In the genomic region with DNA sequence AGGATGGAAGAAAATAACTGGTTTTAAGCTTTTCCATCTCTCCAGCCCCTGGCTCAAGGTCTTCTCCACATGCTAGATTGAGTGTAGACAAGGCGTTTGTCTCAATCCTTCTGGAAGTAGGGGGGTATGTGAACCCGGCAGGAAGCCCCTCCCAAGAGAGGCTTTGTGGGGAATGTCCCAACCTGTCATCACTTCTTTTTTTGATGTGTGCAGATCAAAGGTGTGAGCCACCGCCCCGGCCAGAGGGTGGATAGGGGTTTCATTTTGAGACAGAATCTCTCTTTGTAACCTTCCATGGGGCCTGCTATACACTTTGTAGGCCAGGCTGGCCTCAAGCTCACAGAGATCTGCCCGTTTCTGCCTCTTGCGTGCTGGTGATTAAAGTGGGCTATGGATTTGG, we compare ENCODE assay signal across 11 mouse cellular contexts. TPM values are rescaled to one million over a fixed set of nuclear protein-coding genes. Genes with fewer than 3 reads are reported as not detected.
DNase-seq lines count a peak whose midpoint lies in the region; ATAC-seq and TF ChIP-seq lines count a peak whose summit lies in the region.
"Had no signal": no experiment of that assay in that cellular context is flagged by ENCODE, and none has a peak within 500 bp of the region (broad histone marks: within the 10 kb centered on the region; RNA-seq: fewer than 3 reads in every experiment).

No protein-coding gene starts in this region.

- no peak overlapping the region; the same call in 1 of the 2 replicates for H3K27ac ChIP-seq in heart, embryonic 10.5 days
- H3K27ac ChIP-seq in thymus, adult 2 months (ENCODE audit: control insufficient read depth, insufficient read depth, low read length) = no peak overlapping the region
- H3K27ac ChIP-seq in liver, postnatal 0 days (ENCODE audit: low read depth) = peak overlapping the region; percentile 99

- H3K36me3 ChIP-seq in heart, embryonic 10.5 days = peaks cover 11% of the 10 kb centered on the region
- no peaks in the 10 kb centered on the region for H3K36me3 ChIP-seq in thymus, adult 2 months (ENCODE audit: control insufficient read depth, insufficient read depth, low read length)
- H3K36me3 ChIP-seq in liver, postnatal 0 days (replicated peaks; ENCODE audit: insufficient read depth, low read length) = no peaks in the 10 kb centered on the region
- H3K36me3 ChIP-seq: hindbrain, embryonic 15.5 days had no signal

- no peaks in the 10 kb centered on the region for H3K9me3 ChIP-seq in heart, embryonic 10.5 days
- H3K9me3 ChIP-seq in liver, postnatal 0 days (ENCODE audit: low read length) = no peaks in the 10 kb centered on the region
- H3K9me3 ChIP-seq: hindbrain, embryonic 15.5 days; limb, embryonic 13.5 days had no signal

- peak overlapping the region; percentile 86 for H3K4me2 ChIP-seq in liver, postnatal 0 days (ENCODE audit: low read depth, low read length)

- no peak for TF ChIP-seq CTCF in thymus, adult 2 months (IDR thresholded peaks at IDR 0.05; ENCODE audit: borderline replicate concordance, control insufficient read depth, extremely low read depth, insufficient read depth, low read length, poor library complexity)
- TF ChIP-seq CTCF in liver, postnatal 0 days (IDR thresholded peaks at IDR 0.05; ENCODE audit: low read depth) = no peak

- no peak for TF ChIP-seq EP300 in liver, postnatal 0 days (IDR thresholded peaks at IDR 0.05; ENCODE audit: low read depth)

- H3K9ac ChIP-seq in liver, postnatal 0 days (replicated peaks) = peak overlapping the region; percentile 30; the same call in 1 of the 2 replicates
- H3K9ac ChIP-seq: hindbrain, embryonic 15.5 days had no signal

- 32% methylated on average over 6 of the region's 6 CpGs for WGBS in heart, embryonic 10.5 days
- 25% methylated on average over 6 of the region's 6 CpGs for WGBS in thymus, adult 2 months
- 53% methylated on average over 6 of the region's 6 CpGs for WGBS in liver, postnatal 0 days (ENCODE audit: insufficient replicate concordance)

- 0 out of 2 replicates have a peak overlapping the region, but pooled peaks have one; percentile 16 for H3K4me3 ChIP-seq in heart, embryonic 10.5 days
- H3K4me3 ChIP-seq in thymus, adult 2 months (ENCODE audit: control insufficient read depth, insufficient read depth, low read length) = no peak overlapping the region
- H3K4me3 ChIP-seq in liver, postnatal 0 days (ENCODE audit: low read depth, low read length) = no peak overlapping the region
- H3K4me3 ChIP-seq: hindbrain, embryonic 15.5 days; limb, embryonic 13.5 days had no signal

- TF ChIP-seq POLR2A in thymus, adult 2 months (IDR thresholded peaks at IDR 0.05; ENCODE audit: control insufficient read depth, extremely low read depth, insufficient read depth, low read length, poor library complexity) = no peak

- no peaks in the 10 kb centered on the region for H3K27me3 ChIP-seq in heart, embryonic 10.5 days (ENCODE audit: insufficient read depth, poor library complexity, severe bottlenecking)
- H3K27me3 ChIP-seq in thymus, adult 2 months (ENCODE audit: control insufficient read depth, insufficient read depth, low read length) = no peaks in the 10 kb centered on the region
- H3K27me3 ChIP-seq in liver, postnatal 0 days (ENCODE audit: insufficient read depth, low read length) = no peaks in the 10 kb centered on the region
- H3K27me3 ChIP-seq: hindbrain, embryonic 15.5 days; limb, embryonic 13.5 days had no signal

- H3K4me1 ChIP-seq in heart, embryonic 10.5 days = peaks cover 85% of the 10 kb centered on the region
- peaks cover 59% of the 10 kb centered on the region for H3K4me1 ChIP-seq in thymus, adult 2 months (replicated peaks; ENCODE audit: control insufficient read depth, insufficient read depth, low read length)
- peaks cover 72% of the 10 kb centered on the region for H3K4me1 ChIP-seq in liver, postnatal 0 days (ENCODE audit: insufficient read depth)

- ATAC-seq in liver, postnatal 0 days = no peak

- DNase-seq in heart, embryonic 10.5 days (ENCODE audit: low spot score) = no peak
- DNase-seq in heart, adult 8-10 months (ENCODE audit: low spot score) = no peak
- DNase-seq in thymus, postnatal 14 days = peak; percentile 35
- DNase-seq in thymus, adult 2 months = no peak
- DNase-seq in liver, postnatal 0 days = no peak
- DNase-seq in cerebellum, adult 9-11 months = no peak
- DNase-seq in cerebellum, postnatal 25 days = no peak
- DNase-seq in layer of hippocampus, postnatal 25 days (ENCODE audit: extremely low spot score in 1 of 2, low spot score in 1 of 2) = no peak
- DNase-seq: thymus, adult 18-20 months had no signal

RNA-seq across cellular contexts. Expression of a gene that starts 4.7 kb away (rescaled TPM):
- 44.1 and 54.6 TPM in 2 replicates for polyA plus RNA-seq in heart, embryonic 10.5 days (2016; fragmentation: Nextera tagmentation; extraction: Ambion mirVana)
- total RNA-seq in heart, adult 8-10 months (2022) = 10 to 100 TPM; 83.5 to 94.1 (median 89.2) TPM
- 104 and 134 TPM in 2 replicates for polyA plus RNA-seq in thymus, adult 2 months (2012; rRNA removed)
- 7.5 and 8.4 TPM in 2 replicates for polyA plus RNA-seq in liver, postnatal 0 days (2015; fragmentation: Nextera tagmentation; extraction: Ambion mirVana)
- 100 to 1,000 TPM; 248 to 275 TPM for total RNA-seq in layer of hippocampus, postnatal 25 days (2021)
